Mouse (Mus musculus): ENCODE data around the gene Hc.
A peak's percentile ranks its signal among the peaks of the same experiment; 100 is the strongest.

Hc gene

GRCm38 (mm10) chr2:34953547-34954116, 107.6 kb downstream of the Hc start:
- no peak for DNase-seq (ENCODE audit: low read depth)

GRCm38 (mm10) chr2:34953018-34953417, 108.2 kb downstream of the Hc start:
- no peak for DNase-seq (ENCODE audit: low read depth)

GRCm38 (mm10) chr2:34951469-34951868, 109.8 kb downstream of the Hc start:
- no peak for DNase-seq (ENCODE audit: low read depth)

- DNase-seq (ENCODE audit: low read depth) = no peak
These were observed 112.6 kb downstream of the Hc start for GRCm38 (mm10) chr2:34948622-34949021.

- DNase-seq (ENCODE audit: low read depth) = no peak
These were observed 115.2 kb downstream of the Hc start for GRCm38 (mm10) chr2:34946046-34946445.

- DNase-seq (ENCODE audit: low read depth) = no peak
These were observed 115.7 kb downstream of the Hc start for GRCm38 (mm10) chr2:34945580-34945979.

GRCm38 (mm10) chr2:34944761-34945160, 116.5 kb downstream of the Hc start:
- peak; percentile 68 for DNase-seq (ENCODE audit: low read depth)

GRCm38 (mm10) chr2:34943556-34944120, 117.6 kb downstream of the Hc start:
- no peak for DNase-seq (ENCODE audit: low read depth)

GRCm38 (mm10) chr2:34941061-34941675, 120.1 kb downstream of the Hc start:
- no peak for DNase-seq (ENCODE audit: low read depth)

GRCm38 (mm10) chr2:34940246-34940645, 121.0 kb downstream of the Hc start:
- DNase-seq (ENCODE audit: low read depth) = no peak

GRCm38 (mm10) chr2:34938269-34939208, 122.7 kb downstream of the Hc start:
- no peak for DNase-seq (ENCODE audit: low read depth)

GRCm38 (mm10) chr2:34937460-34937859, 123.8 kb downstream of the Hc start:
- no peak for DNase-seq (ENCODE audit: low read depth)
